Mouse (Mus musculus) bone marrow macrophage, adult 2 months (primary cell): ENCODE results near the gene Gapvd1.

Source experiments
- CTCF ChIP-seq: IDR thresholded peaks from 2 replicates; pipeline ENCODE4 v1.5.1; 2012; ENCODE audit warnings: low read depth, mild to moderate bottlenecking, low read length, moderate library complexity
- POLR2A ChIP-seq: IDR thresholded peaks from 2 replicates; pipeline ENCODE4 v1.6.1; 2012; ENCODE audit warnings: mild to moderate bottlenecking, low read depth, low read length, borderline replicate concordance

DNA sequence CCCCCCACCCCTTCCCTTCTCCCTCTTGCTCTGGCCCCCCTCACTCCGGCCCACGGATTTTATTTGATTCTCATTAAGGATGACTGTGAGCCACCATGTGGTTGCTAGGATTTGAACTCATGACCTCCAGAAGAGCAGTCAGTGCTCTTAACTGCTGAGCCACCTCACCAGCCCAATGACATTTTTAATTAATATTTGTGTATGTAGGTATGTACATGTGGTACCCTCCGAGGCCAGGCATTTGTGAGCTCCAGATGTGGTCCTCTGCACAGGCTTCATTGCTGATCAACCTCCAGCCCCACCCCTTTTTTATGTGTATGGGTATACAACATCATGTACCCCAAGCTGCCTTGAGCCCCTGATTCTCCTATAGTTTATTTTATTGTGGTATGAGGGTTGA is 48.7 kb upstream of the Gapvd1 start:
- TF ChIP-seq CTCF, result no peak
- no peak for TF ChIP-seq POLR2A
